Mouse (Mus musculus) forebrain, embryonic 15.5 days (tissue): Measurements from ENCODE around the gene Mark4. TPM values are rescaled to one million over a fixed set of nuclear protein-coding genes. Genes with fewer than 3 reads are reported as not detected.
A peak's percentile ranks its signal among the peaks of the same experiment; 100 is the strongest.

Experiments
- ATAC-seq: fragments of 200-750 bp; cut with Nextera tagmentation; replicated peaks from 2 replicates; pipeline ENCODE4 v1.8.0; 2017; ENCODE audit warnings: mild to moderate bottlenecking, moderate TSS enrichment, moderate library complexity
- H3K27ac ChIP-seq: fragments of 300-500 bp; sonication (generic); replicated peaks from 2 replicates; pipeline ENCODE4 v1.5.1; 2015; ENCODE audit warnings: mild to moderate bottlenecking, inconsistent platforms
- H3K27me3 ChIP-seq: fragments of 300-500 bp; sonication (generic); 2 replicates; pipeline ENCODE4 v1.6.1; 2015; ENCODE audit warnings: inconsistent platforms
- H3K36me3 ChIP-seq: fragments of 300-500 bp; sonication (generic); 2 replicates; pipeline ENCODE4 v1.6.1; 2015; ENCODE audit warnings: mild to moderate bottlenecking, inconsistent platforms
- H3K4me1 ChIP-seq: fragments of 300-500 bp; sonication (generic); 2 replicates; pipeline ENCODE4 v1.6.1; 2015; ENCODE audit warnings: inconsistent platforms
- H3K4me2 ChIP-seq: fragments of 300-500 bp; sonication (generic); replicated peaks from 2 replicates; pipeline ENCODE4 v1.6.1; 2015; ENCODE audit warnings: mild to moderate bottlenecking, inconsistent platforms
- H3K4me3 ChIP-seq: fragments of 300-500 bp; sonication (generic); 2 replicates; pipeline ENCODE4 v1.5.1; 2015; ENCODE audit warnings: mild to moderate bottlenecking, inconsistent platforms
- H3K9ac ChIP-seq: fragments of 300-500 bp; sonication (generic); replicated peaks from 2 replicates; pipeline ENCODE4 v1.6.1; 2015; ENCODE audit warnings: mild to moderate bottlenecking, inconsistent platforms
- H3K9me3 ChIP-seq: fragments of 300-500 bp; sonication (generic); 2 replicates; pipeline ENCODE4 v1.6.1; 2016; ENCODE audit warnings: inconsistent platforms
- WGBS: fragments of 180-500 bp; shearing (Covaris S2); methylation state at CpG from one replicate; pipeline ENCODE4 v1.1.7; 2015; ENCODE audit warnings: mixed read lengths; 5-methylcytosine and 5-hydroxymethylcytosine counted together
- polyA plus RNA-seq: library from polyadenylated mRNA; unstranded; fragments of >200 nt; fragmentation: Nextera tagmentation; extraction: Ambion mirVana; gene quantifications from 2 replicates; pipeline ENCODE4 v1.2.1, GENCODE M21; 2015

Mark4 gene
- 18.3 and 18.8 TPM in 2 replicates for polyA plus RNA-seq

DNA sequence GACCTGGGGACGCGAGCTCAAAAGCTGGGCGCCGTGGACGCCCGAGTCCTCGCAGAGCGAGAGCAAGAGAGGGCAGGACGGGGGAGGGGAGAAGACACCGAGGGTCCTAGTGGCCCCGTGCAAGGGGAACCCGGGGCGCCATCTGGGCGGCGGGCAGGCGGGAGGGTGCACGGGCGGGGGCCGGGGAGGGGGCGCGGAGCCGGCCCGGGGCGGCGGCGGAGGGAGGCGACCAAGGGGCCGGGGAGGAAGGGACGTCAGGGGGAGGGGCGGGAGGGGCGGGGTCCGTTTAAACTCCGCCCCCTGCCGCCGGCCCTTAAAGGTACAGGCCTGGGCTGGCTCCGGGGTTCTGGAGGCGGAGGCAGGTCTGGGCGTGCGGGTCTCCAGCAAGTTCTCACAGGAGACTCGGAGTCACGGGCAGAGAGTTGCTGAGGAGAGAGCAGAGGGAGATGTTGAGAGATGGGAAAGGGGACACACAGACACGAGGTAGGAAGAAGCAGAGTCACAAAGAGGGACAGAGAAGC, at the start of gene Mark4:
Mark4 (minus strand) TSS at position 231 of the 521 bp plus-strand sequence.
- ATAC-seq = peak; percentile 88
- H3K9me3 ChIP-seq = no peaks in the 10 kb centered on the region
- peak within 1 kb of the TSS; percentile 75 for H3K9ac ChIP-seq
- H3K27ac ChIP-seq = peak within 1 kb of the TSS; percentile 88
- no peaks in the 10 kb centered on the region for H3K27me3 ChIP-seq
- H3K36me3 ChIP-seq = 0 out of 2 replicates have a peak, but pooled peaks cover 4% of the 10 kb centered on the region
- H3K4me2 ChIP-seq = peak within 1 kb of the TSS; percentile 95
- H3K4me3 ChIP-seq = peak within 1 kb of the TSS; percentile 81
- WGBS = under 1% methylated on average over 40 of the region's 42 CpGs
- peaks cover 26% of the 10 kb centered on the region for H3K4me1 ChIP-seq

GRCm38 (mm10) chr7:19507612-19507981, 49.0 kb upstream of the Mark4 start:
- H3K27ac ChIP-seq = peak overlapping the region; percentile 67
- peak overlapping the region; percentile 61 for H3K4me3 ChIP-seq
- WGBS = 4% methylated on average over 18 of the region's 18 CpGs
- H3K36me3 ChIP-seq = no peaks in the 10 kb centered on the region
- H3K27me3 ChIP-seq = no peaks in the 10 kb centered on the region
- no peak for ATAC-seq
- no peaks in the 10 kb centered on the region for H3K9me3 ChIP-seq
- H3K4me2 ChIP-seq = peak overlapping the region; percentile 80
- peaks cover 23% of the 10 kb centered on the region for H3K4me1 ChIP-seq
- peak overlapping the region; percentile 70 for H3K9ac ChIP-seq

DNA sequence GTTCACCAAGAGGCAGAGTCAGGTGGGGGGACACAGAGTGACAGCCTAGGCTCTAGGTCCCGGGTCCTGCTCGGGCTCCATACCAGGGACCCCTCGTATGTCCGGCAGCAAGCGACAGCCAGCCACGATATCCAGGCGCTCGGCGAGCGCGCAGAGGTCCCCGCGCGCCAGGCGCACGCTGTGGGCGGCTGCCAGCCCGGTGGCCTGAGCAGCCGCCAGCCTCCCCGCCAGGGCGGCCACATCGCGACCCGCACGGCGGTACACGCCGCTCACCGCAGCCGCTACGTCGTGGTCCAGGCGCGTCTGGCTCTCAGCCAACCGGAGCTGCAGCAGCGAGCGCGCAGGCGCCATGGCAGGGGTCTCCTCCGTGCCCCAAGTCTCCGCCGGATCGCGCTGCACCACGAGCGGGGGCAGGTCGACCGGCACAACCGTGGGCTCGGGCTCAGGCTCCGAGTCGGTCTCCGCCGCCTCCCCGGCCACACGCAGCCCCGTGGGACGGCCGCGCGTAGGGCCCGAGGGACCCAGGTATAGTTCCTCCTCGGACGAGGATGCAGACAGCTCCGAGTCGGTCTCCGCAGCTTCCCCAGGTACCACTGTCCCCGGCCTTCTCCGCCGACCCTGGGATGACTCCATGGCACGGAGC, 48.5 kb upstream of the Mark4 start:
- Histone ChIP-seq H3K4me3 (peak overlapping the region; percentile 61), H3K9ac (peak overlapping the region; percentile 70), H3K36me3 (no peaks in the 10 kb centered on the region), H3K9me3 (no peaks in the 10 kb centered on the region), H3K27me3 (no peaks in the 10 kb centered on the region), H3K27ac (peak overlapping the region; percentile 44; the same call in 1 of the 2 replicates), H3K4me2 (peak overlapping the region; percentile 80), H3K4me1 (peaks cover 23% of the 10 kb centered on the region)
- peak; percentile 4; the same call in 1 of the 2 replicates for ATAC-seq
- WGBS = under 1% methylated on average over 71 of the region's 71 CpGs

GRCm38 (mm10) chr7:19506326-19506725, 47.7 kb upstream of the Mark4 start:
- no peaks in the 10 kb centered on the region for H3K27me3 ChIP-seq
- no peak for ATAC-seq
- peak overlapping the region; percentile 61 for H3K4me3 ChIP-seq
- H3K27ac ChIP-seq = no peak overlapping the region
- H3K9me3 ChIP-seq = no peaks in the 10 kb centered on the region
- peaks cover 23% of the 10 kb centered on the region for H3K4me1 ChIP-seq
- 18% methylated on average over 6 of the region's 6 CpGs for WGBS
- H3K36me3 ChIP-seq = no peaks in the 10 kb centered on the region
- H3K4me2 ChIP-seq = peak overlapping the region; percentile 80
- H3K9ac ChIP-seq = 0 out of 2 replicates have a peak overlapping the region, but pooled peaks have one; percentile 70

- Histone ChIP-seq H3K27ac (no peak overlapping the region), H3K9me3 (no peaks in the 10 kb centered on the region), H3K4me3 (no peak overlapping the region), H3K36me3 (no peaks in the 10 kb centered on the region), H3K4me1 (peaks cover 13% of the 10 kb centered on the region), H3K9ac (no peak overlapping the region), H3K27me3 (no peaks in the 10 kb centered on the region), H3K4me2 (no peak overlapping the region)
- WGBS = 34% methylated on average over 5 of the region's 5 CpGs
- ATAC-seq = no peak
Observed at GRCm38 (mm10) chr7:19503481-19504068, 45.0 kb upstream of the Mark4 start.

DNA sequence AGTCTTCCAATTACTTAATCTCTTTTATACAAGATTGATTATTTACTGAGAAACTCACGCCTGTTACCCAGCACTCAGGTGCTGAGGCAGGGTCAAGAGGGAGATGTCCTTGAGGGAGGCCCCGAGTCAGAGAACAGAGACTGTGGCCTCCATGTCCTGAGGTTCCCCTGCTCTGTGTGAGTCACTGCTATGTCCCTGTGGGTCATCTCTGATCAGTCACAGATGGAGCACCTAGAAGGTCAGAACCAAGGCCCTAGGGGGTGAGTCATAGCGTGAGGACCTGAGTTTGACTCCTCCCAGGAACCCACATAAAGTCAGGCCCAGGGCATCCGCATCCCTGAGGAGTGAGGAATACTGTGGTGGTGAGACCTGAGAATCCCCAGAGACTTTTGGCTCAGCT, 43.0 kb upstream of the Mark4 start:
- no peaks in the 10 kb centered on the region for H3K36me3 ChIP-seq
- no peak overlapping the region for H3K27ac ChIP-seq
- peaks cover 2% of the 10 kb centered on the region for H3K4me1 ChIP-seq
- H3K4me2 ChIP-seq = no peak overlapping the region
- H3K9me3 ChIP-seq = no peaks in the 10 kb centered on the region
- ATAC-seq = no peak
- no peak overlapping the region for H3K4me3 ChIP-seq
- WGBS = 81% methylated on average over 4 of the region's 4 CpGs
- no peak overlapping the region for H3K9ac ChIP-seq
- no peaks in the 10 kb centered on the region for H3K27me3 ChIP-seq

- H3K4me3 ChIP-seq = no peak overlapping the region
- no peak overlapping the region for H3K27ac ChIP-seq
- H3K4me1 ChIP-seq = no peaks in the 10 kb centered on the region
- no peaks in the 10 kb centered on the region for H3K9me3 ChIP-seq
- no peak overlapping the region for H3K4me2 ChIP-seq
- no peaks in the 10 kb centered on the region for H3K27me3 ChIP-seq
- no peak for ATAC-seq
- WGBS = 73% methylated on average over 12 of the region's 12 CpGs
- H3K36me3 ChIP-seq = no peaks in the 10 kb centered on the region
- H3K9ac ChIP-seq = no peak overlapping the region
Observed at GRCm38 (mm10) chr7:19500420-19501363, 42.1 kb upstream of the Mark4 start.

DNA sequence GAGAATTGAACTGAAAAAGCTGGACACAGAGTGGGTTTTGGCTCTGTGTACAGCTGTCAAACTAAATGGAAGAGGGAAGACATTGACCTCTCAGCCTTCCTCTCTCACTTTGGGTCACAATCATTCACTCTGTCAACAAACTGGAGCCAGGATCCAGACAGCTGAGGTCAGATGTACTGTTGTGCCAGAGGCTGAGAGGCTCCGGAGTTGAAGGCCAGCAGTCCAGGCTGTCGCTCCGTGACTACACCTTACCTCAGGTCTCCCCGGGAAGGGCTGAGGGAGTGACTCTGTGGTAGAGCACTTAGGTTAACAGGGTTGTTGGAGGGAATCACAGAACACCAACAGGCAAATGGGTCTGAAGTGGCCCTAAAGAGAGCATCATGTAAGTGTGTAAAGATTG, 39.7 kb upstream of the Mark4 start:
- ATAC-seq = no peak
- H3K27ac ChIP-seq = no peak overlapping the region
- H3K4me2 ChIP-seq = no peak overlapping the region
- H3K4me3 ChIP-seq = no peak overlapping the region
- no peaks in the 10 kb centered on the region for H3K36me3 ChIP-seq
- WGBS = 87% methylated on average over 4 of the region's 4 CpGs
- no peak overlapping the region for H3K9ac ChIP-seq
- H3K9me3 ChIP-seq = no peaks in the 10 kb centered on the region
- H3K27me3 ChIP-seq = no peaks in the 10 kb centered on the region
- H3K4me1 ChIP-seq = no peaks in the 10 kb centered on the region

DNA sequence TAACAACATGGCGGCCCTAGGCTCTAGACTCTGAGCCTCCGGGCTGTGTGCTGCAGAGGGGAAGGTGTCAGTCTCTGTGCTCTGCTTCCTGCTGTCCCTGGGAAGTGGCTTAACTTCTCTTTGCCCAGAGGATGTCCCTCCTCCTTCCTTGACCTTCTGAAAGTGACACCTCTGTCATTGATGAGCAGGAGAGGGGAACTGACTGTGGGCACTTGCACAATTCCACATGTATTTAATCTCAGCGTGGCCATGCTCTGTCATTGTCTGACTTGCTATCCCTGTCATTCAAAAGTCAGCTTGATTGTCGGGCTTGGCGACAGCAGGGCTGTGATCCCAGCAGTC, 37.6 kb upstream of the Mark4 start:
- Histone ChIP-seq H3K27ac (no peak overlapping the region), H3K9ac (no peak overlapping the region), H3K27me3 (peaks cover 12% of the 10 kb centered on the region), H3K9me3 (no peaks in the 10 kb centered on the region), H3K4me3 (no peak overlapping the region), H3K36me3 (no peaks in the 10 kb centered on the region), H3K4me1 (peaks cover 5% of the 10 kb centered on the region), H3K4me2 (no peak overlapping the region)
- ATAC-seq = no peak
- WGBS = 79% methylated on average over 5 of the region's 5 CpGs

DNA sequence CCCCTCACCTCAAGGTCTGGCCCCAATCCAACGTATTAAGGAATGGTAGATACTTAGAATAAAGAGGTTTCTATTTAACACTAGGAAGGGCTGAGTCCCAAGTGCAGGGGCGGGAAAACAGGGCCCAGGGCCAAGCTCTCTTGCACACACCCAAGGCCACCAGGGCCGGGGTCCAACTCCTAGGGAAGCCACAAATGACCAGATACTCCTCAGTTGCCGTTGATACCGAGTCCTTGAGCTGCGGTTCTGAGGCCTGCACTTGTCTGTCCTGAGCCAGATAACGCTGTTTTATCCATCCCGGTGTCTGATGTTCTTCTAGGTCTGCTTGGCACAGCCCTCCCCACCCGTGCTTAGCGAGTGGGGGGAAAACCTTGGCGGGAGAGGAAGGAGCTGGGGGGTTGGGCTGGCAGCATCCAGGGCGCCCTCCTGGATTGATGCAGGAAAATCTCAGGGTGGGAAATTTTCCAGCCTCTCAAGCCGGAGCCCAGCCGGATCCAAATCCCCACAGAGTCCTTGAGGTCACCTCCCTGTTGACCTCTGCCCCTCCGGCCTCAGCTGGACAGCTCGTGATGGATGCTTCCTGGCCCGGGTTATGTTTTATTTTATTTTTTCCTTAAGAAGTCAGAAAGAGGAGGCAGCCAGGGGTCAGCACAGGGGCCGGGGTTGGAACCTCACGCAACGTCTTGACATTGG, 37.0 kb upstream of the Mark4 start:
- H3K4me2 ChIP-seq = no peak overlapping the region
- ATAC-seq = no peak
- peaks cover 5% of the 10 kb centered on the region for H3K4me1 ChIP-seq
- no peak overlapping the region for H3K9ac ChIP-seq
- peaks cover 18% of the 10 kb centered on the region for H3K27me3 ChIP-seq
- H3K27ac ChIP-seq = no peak overlapping the region
- no peak overlapping the region for H3K4me3 ChIP-seq
- no peaks in the 10 kb centered on the region for H3K9me3 ChIP-seq
- H3K36me3 ChIP-seq = no peaks in the 10 kb centered on the region
- WGBS = 76% methylated on average over 20 of the region's 20 CpGs

GRCm38 (mm10) chr7:19494751-19495474, 36.3 kb upstream of the Mark4 start:
- no peak overlapping the region for H3K9ac ChIP-seq
- no peaks in the 10 kb centered on the region for H3K9me3 ChIP-seq
- H3K27ac ChIP-seq = no peak overlapping the region
- peaks cover 25% of the 10 kb centered on the region for H3K27me3 ChIP-seq
- no peak overlapping the region for H3K4me3 ChIP-seq
- no peak overlapping the region for H3K4me2 ChIP-seq
- WGBS = 82% methylated on average over 25 of the region's 25 CpGs
- ATAC-seq = no peak
- no peaks in the 10 kb centered on the region for H3K36me3 ChIP-seq
- H3K4me1 ChIP-seq = peaks cover 5% of the 10 kb centered on the region
